Mouse (Mus musculus): ENCODE measurements around the gene Zfp536. TPM values are rescaled to one million over a fixed set of nuclear protein-coding genes. Genes with fewer than 3 reads are reported as not detected.

The Zfp536 gene
- 10 to 100 TPM; 35.1 to 43.5 TPM for total RNA-seq (2021)
- long read RNA-seq, experiment 1, full-length matches to known transcripts: 3 of 10 reads
- long read RNA-seq, experiment 1, partial matches to known transcripts: 2 of 10 reads
- long read RNA-seq, experiment 1, other reads (novel, unspliced or antisense): 5 of 10 reads
- long read RNA-seq, experiment 2, full-length matches to known transcripts: 1 of 6 reads
- long read RNA-seq, experiment 2, partial matches to known transcripts: 1 of 6 reads
- long read RNA-seq, experiment 2, other reads (novel, unspliced or antisense): 4 of 6 reads

DNA sequence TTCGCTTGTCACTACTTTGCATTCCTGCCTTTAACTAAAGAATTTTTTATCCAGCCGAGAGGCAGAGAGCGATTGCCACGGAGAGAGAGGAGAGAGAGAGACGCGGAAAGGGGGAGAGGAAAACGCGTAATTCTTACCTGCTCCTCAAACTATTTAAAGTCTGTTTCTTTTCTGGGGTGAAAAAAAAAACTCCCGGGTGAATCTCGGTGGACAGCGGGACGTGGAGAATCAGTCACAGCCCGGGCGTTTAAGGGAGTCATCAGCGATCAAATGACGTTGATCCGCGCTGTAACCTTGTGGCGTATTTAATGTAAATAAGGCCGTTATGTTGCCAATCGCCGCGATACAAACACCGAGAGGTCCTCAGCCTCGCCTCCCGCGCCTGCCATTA is at the start of gene Zfp536:
Zfp536 (minus strand) TSS at position 330 of the 391 bp plus-strand sequence.
- Histone ChIP-seq H3K27ac (peak within 1 kb of the TSS; percentile 72), H3K4me3 (peak within 1 kb of the TSS; percentile 56)
- intact Hi-C loops (cut with DNase I): loop anchor here (5.0 to 10.0 kb wide), 2 partner anchors 146 to 209 kb away; no protein-coding TSS in a partner anchor
- no peak for DNase-seq (ENCODE audit: extremely low spot score in 1 of 2, low spot score in 2 of 2)
- no peak for TF ChIP-seq CTCF (IDR thresholded peaks at IDR 0.05)

DNA sequence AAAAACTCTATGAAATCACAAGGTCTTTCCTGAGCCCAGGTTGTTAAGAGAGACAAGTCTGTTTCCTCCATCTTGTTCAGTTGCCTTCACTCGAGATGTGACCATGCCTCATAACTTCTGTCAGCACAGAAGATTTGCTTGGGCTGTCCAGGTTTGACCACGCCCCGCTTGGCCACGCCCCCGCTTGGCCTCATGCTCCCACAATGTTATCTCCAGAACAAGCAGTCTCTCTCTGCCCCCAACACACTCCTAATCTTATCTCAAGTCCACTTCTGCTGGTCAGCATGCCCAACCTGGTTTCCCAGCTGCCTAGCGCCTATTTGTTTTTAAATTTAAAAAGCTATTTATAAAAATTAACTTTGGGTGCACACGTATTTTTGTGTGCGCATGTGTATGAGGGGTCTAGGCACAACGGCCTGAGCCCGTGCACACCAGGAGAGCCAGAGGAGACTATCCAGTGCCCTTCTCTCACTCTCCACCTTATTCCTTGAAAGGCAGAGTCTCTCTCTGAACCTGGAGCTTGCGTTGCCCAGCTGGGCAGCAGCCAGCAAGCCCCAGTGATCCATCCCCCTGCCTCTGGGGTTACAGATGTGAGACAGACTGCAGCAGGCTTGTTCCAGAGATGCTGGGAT is 47.3 kb upstream of the Zfp536 start:
- DNase-seq (ENCODE audit: extremely low spot score in 1 of 2, low spot score in 2 of 2): no peak
- Histone ChIP-seq H3K4me3 (no peak overlapping the region), H3K27ac (no peak overlapping the region)
- intact Hi-C loops (cut with DNase I): no loop called here
- no peak for TF ChIP-seq CTCF (IDR thresholded peaks at IDR 0.05)

DNA sequence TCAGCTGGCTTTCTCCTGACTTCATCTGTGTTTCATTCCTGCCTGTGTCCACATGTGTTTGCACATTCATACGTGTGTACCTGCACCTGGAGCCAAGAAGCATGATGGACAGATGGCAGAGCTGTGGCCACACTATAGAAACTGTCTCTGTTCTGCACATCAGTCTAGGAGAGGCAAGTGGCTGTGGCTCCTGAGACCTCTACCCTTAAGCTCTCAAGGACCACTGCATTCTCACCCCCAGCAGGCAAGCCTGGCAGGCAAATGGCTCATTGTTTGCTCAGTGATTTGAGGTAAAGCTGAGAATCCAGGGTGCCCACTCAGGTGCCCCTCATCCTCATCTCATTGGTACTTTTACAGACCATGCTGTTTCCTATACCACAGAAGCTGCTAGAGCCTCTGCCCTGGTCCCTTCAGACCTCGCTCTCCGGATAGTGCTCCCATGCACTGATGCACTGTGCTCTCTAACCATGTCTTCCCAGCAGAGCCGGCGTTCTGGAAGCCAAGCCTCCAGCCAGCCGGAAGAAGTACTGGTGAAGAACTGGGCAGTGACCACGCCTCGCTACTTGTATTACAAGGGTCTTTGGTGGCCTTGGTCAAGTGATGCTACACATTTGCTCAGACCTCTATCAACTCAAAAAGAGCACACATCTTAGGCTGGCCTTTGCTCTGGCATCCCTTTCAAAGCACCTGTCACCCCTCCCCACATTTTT is 45.3 kb upstream of the Zfp536 start:
- TF ChIP-seq CTCF (IDR thresholded peaks at IDR 0.05): no peak
- Histone ChIP-seq H3K27ac (no peak overlapping the region), H3K4me3 (no peak overlapping the region)
- intact Hi-C loops (cut with DNase I): no loop called here
- no peak for DNase-seq (ENCODE audit: extremely low spot score in 1 of 2, low spot score in 2 of 2)

DNA sequence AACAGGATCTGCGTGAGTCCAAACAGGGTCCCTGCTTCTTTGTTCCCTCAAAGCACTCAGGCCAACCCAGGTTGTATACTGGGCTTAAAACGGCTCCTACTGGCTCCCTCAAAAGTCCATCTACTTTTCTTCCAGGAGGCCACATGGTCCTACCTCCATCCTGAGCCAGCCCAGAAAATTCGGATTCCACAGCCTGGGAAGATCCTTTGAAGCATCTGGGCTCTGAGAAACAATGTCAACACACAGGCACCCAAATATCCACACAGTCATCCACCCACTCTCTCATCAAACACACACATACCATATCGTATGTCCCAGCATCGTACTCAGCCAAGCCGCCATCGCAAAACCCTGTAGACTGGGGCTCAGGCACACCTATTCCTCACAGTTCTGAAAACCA is 43.5 kb upstream of the Zfp536 start:
- intact Hi-C loops (cut with DNase I): no loop called here
- TF ChIP-seq CTCF (IDR thresholded peaks at IDR 0.05): no peak
- Histone ChIP-seq H3K4me3 (no peak overlapping the region), H3K27ac (no peak overlapping the region)
- DNase-seq (ENCODE audit: extremely low spot score in 1 of 2, low spot score in 2 of 2): no peak

DNA sequence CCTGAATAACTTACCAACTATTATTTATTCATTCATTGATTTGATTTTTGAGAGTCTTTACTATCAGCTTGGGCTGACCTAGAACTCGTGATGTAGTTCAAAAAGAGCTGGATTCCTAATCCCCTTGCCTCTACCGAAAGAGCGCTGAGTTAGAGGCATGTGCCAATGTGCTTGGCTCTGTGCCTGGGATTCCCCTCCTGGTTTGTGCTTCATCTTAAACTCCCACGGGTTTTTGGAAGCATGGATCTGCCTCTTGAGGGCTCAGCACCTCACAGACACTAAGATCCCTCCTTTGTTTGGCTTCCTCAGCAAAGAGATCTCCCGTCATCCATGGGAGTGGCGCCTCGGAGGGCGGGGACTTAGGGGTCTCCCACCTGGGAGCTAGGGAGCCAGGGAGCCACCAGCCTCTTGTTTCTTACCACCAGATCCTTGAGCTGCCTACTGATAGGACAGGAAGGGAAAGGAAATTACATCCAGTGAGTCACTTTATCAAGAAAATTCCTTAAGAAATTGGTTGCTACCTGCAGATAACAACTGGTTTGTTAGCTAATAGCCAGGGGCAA is 41.5 kb upstream of the Zfp536 start:
- TF ChIP-seq CTCF (IDR thresholded peaks at IDR 0.05): no peak
- no peak overlapping the region for H3K27ac ChIP-seq
- H3K4me3 ChIP-seq: no peak overlapping the region
- no peak for DNase-seq (ENCODE audit: extremely low spot score in 1 of 2, low spot score in 2 of 2)
- intact Hi-C loops (cut with DNase I): no loop called here

DNA sequence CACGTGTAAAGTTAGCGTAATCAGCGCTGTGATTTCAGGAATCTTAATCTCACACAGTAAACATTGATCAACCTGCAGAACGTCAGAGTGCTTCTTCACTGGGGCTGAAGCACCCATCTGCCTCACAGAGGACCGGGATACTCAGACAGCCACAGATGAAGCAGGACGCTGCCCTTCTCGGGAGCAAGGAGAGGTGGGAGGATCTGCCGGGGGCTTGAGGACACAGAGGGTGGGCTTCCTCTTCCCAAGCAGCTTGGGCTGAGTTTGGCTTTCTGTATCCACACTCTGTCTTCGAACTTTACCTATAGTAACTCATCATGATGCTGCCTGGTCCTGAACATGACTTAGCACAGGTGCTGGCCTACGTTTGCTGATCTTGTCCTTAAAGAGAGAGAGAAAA is 40.2 kb upstream of the Zfp536 start:
- Histone ChIP-seq H3K27ac (no peak overlapping the region), H3K4me3 (no peak overlapping the region)
- no peak for DNase-seq (ENCODE audit: extremely low spot score in 1 of 2, low spot score in 2 of 2)
- no peak for TF ChIP-seq CTCF (IDR thresholded peaks at IDR 0.05)
- intact Hi-C loops (cut with DNase I): no loop called here

DNA sequence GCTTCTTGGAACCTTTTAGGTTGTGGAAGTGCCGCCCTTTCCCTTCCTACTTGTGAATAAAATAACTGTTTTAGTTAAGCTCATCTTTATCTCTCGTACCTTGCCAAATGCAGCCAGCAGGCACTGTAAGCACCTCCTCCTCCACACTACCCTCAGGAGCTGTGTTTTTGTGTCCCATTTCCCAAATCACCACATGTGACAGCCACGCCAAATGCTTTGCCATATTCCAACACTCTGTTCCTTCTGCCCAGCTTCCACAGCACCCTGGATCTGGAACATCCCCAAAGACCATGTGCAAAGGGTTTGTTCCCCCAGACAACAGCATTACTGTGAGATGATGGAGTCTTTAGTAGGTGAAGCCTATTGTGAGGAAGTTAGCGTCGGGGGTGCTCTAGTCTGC is 36.5 kb upstream of the Zfp536 start:
- no peak for TF ChIP-seq CTCF (IDR thresholded peaks at IDR 0.05)
- no peak overlapping the region for H3K27ac ChIP-seq
- intact Hi-C loops (cut with DNase I): no loop called here
- no peak for DNase-seq (ENCODE audit: extremely low spot score in 1 of 2, low spot score in 2 of 2)
- no peak overlapping the region for H3K4me3 ChIP-seq

DNA sequence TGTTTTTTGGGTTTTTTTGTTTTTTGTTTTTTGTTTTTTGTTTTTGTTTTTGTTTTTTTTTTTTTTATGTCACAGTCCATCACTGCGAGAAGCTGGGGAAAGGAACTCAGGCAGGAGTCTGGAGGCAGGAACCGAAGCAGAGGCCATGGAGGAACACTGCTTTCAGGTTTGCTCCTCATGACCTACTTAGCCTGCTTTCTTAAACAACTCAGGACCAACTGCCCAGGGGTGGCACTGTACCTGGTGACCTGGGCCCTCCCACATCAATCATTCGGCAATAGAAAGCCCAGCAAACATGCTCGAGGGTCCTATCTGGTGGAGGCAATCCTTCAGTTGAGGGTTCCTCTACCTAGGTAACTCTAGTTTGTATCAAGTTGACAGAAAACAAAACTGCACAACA is 35.6 kb upstream of the Zfp536 start:
- intact Hi-C loops (cut with DNase I): no loop called here
- H3K4me3 ChIP-seq: no peak overlapping the region
- H3K27ac ChIP-seq: no peak overlapping the region
- TF ChIP-seq CTCF (IDR thresholded peaks at IDR 0.05): no peak
- DNase-seq (ENCODE audit: extremely low spot score in 1 of 2, low spot score in 2 of 2): no peak

DNA sequence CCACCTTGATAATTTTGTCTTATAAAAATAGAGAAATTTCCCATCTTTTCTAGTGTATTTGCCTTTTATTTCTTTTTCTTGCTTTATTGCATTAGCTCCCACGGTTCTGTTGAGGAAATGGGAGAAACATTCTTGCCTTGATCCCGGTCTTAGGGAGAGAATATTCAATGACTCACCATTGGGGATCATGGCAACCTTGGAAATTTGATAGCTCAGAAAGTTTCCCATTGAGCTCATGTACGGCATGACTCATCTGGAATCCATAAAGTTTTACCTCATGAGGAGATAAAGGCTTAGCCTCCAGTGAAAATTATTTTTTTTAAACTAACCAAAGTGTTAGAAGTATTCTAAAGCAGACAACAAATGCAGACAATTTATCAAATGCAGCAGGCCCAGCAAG is 27.7 kb upstream of the Zfp536 start:
- TF ChIP-seq CTCF (IDR thresholded peaks at IDR 0.05): no peak
- Histone ChIP-seq H3K27ac (no peak overlapping the region), H3K4me3 (no peak overlapping the region)
- intact Hi-C loops (cut with DNase I): no loop called here
- no peak for DNase-seq (ENCODE audit: extremely low spot score in 1 of 2, low spot score in 2 of 2)

DNA sequence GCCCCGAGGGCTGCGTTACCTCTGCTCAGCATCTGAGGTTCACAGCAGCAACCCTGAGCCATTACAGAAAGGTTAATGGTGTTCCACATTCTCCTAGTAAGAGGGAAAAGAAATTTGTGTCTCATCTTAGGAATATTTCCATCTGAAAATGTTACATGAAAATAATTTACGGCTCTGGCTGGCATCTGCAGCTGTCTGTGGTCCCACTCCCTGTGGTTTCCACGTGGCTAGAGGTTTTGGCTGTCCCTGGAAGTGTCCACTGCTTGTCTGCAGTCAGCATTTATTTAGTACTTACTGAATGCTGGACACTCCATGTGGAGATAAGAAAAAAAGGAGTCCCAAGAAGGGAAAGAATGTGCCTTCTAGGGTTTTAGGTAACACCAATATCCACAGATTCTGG is 15.3 kb upstream of the Zfp536 start:
- no peak for TF ChIP-seq CTCF (IDR thresholded peaks at IDR 0.05)
- Histone ChIP-seq H3K27ac (no peak overlapping the region), H3K4me3 (no peak overlapping the region)
- DNase-seq (ENCODE audit: extremely low spot score in 1 of 2, low spot score in 2 of 2): no peak
- intact Hi-C loops (cut with DNase I): no loop called here

DNA sequence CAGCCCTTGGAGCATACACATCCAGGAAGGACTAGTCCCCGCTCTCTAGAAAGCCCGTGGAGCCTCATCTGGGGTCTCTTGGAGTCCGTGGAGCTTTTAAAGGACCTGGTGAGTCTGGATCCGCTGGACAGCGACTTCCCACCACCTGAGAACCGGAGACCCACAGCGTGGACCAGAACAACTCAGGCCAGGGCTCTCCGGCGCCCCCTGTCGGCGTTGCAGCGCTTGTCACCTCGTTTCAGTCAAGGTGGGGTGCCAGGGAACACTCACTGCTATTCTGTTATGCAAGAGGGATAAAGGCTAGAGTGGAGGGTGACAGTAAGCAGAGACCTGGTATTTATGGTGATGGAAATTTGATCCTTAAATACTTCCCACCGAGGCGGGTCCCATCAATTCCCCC is 2.1 kb upstream of the Zfp536 start:
- TF ChIP-seq CTCF (IDR thresholded peaks at IDR 0.05): peak; percentile 84
- Histone ChIP-seq H3K27ac (no peak overlapping the region), H3K4me3 (no peak overlapping the region)
- intact Hi-C loops (cut with DNase I): loop anchor here (2.0 to 10.0 kb wide), 4 partner anchors 157 to 401 kb away; no protein-coding TSS in a partner anchor
- peak; percentile 35 to 53 for DNase-seq (ENCODE audit: extremely low spot score in 1 of 2, low spot score in 2 of 2)

DNA sequence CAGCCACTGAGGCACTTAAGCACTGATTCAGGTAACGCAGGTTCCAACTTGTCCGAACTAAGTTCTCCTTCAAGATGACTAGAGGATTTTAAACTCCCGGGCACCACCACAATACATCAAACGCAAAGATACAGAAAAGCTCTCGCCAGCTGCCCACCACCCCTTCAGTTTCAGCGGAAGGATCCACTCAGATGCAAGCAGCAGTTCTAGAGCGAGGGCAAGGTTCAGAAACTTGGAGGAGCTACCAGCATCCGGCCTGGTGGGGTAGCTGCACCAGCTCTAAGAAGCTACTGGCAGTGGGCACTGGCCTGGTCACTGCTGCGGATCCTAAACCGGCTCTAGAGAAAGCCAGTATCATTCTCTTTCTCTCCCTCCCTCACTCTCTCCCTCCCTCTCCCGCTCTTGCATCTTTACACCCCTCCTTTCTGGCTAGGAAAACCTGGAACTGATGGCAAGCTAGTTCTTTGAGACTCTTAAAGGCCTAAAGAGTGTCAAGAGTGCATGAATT is 1.1 kb upstream of the Zfp536 start:
- Histone ChIP-seq H3K4me3 (no peak overlapping the region), H3K27ac (no peak overlapping the region)
- intact Hi-C loops (cut with DNase I): loop anchor here (2.0 to 10.0 kb wide), 3 partner anchors 147 to 400 kb away; no protein-coding TSS in a partner anchor
- TF ChIP-seq CTCF (IDR thresholded peaks at IDR 0.05): no peak
- DNase-seq (ENCODE audit: extremely low spot score in 1 of 2, low spot score in 2 of 2): no peak

All from left cerebral cortex, adult 2 months (tissue).